Mouse (Mus musculus) testis, adult 2 months (tissue): Measurements from ENCODE around the gene Abcb8.
A peak's percentile ranks its signal among the peaks of the same experiment; 100 is the strongest.

Source experiments
- CTCF ChIP-seq: fragments of 200-500 bp; IDR thresholded peaks from 2 replicates; pipeline ENCODE4 v1.5.1; 2012; ENCODE audit warnings: low read depth, mild to moderate bottlenecking, inconsistent platforms, low read length, moderate library complexity; ENCODE audit not compliant: control insufficient read depth, insufficient read depth, insufficient replicate concordance
- POLR2A ChIP-seq: fragments of 200-500 bp; IDR thresholded peaks from 2 replicates; pipeline ENCODE4 v1.6.1; 2012; ENCODE audit warnings: low read depth, mild to moderate bottlenecking, inconsistent platforms, low read length, moderate library complexity; ENCODE audit not compliant: control insufficient read depth

- TF ChIP-seq POLR2A (peak; percentile 78), CTCF (no peak)
Observed at GRCm38 (mm10) chr5:24351701-24352171, 41.7 kb upstream of the Abcb8 start.
